Mouse (Mus musculus) layer of hippocampus, postnatal 36 days (tissue): ENCODE measurements around the gene Hspb7. TPM values are rescaled to one million over a fixed set of nuclear protein-coding genes. Genes with fewer than 3 reads are reported as not detected.

Experiments used
- DNase-seq, 2 experiments: peaks; one replicate each; pipeline ENCODE4 v3.0.0; 2022
- total RNA-seq, 2 experiments: library from RNA; stranded (reverse); gene quantifications; 2 replicates each; pipeline ENCODE4 v1.2.3; 2021

Hspb7 gene
- total RNA-seq, 2 experiments from 2014 or later, result not detected

DNA sequence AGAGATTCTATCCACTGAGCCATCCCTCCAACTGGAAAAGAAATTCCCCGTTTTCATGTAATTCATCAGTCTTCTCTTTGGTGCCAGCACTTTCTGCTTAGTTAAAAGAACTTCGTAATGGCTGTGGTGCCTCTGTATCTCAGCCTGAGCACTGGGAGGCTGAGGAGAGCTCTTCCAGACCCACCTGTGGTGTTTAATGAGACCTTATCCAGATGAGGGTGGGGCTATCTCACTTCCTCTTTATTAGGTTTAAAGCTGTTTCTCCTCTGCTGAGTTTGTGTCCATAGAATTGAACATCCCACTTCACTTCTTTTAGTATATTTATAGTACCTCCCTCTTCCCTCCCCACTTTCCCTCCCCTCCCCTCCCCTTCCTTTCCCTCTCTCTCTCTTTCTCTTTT, 30.7 kb downstream of the Hspb7 start:
- no peak for DNase-seq

DNA sequence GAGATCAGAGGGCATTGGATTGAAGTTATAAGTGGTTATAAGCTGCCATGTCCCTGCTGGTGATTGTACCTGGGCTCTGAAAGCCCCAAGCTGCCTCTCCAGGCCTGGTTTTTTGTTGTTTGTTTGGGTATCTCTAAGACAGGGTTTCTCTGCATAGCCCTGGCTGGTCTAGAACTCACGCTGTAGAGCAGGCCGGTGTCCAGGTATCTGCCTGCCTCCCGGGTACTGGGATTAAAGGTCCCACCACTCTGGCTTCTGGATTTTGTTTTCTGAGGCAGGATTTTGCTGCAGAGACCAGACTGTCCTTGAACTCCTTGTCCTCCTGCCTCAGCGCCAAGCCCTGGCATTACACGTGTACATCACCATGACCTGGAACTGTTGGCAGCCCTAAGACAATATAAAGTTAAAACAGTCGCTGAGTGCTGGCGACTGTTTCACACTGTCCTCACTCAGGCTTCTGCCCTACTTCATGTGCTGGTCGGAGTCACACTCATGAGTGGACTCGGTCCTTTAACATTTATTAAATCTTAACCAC, 31.4 kb downstream of the Hspb7 start:
- no peak for DNase-seq

- DNase-seq, result no peak
Measured at GRCm38 (mm10) chr4:141454581-141455350, 34.2 kb downstream of the Hspb7 start.

- no peak for DNase-seq
Measured at GRCm38 (mm10) chr4:141455526-141455925, 34.9 kb downstream of the Hspb7 start.

- DNase-seq, result no peak
Measured at GRCm38 (mm10) chr4:141456193-141456938, 35.8 kb downstream of the Hspb7 start.

DNA sequence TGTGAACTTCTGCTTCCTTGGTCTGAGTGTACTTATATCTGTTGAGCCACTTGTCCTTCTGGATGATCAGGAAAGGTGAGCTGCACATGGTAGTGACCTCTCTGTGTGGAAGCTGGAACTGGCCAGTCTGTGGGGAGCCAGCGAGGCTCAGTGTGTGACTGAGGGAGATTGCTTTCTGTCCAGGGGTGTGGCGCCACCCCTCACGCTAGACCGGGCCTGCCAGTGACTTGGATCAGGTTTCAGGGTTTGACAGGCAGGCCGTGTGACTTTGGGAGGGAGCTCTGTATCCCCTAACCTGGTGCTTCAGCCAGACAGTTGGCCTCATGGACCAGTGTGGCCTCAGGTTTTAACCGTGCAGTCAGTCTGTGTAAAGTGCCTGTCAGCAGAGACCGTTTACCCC, 37.7 kb downstream of the Hspb7 start:
- no peak for DNase-seq

DNA sequence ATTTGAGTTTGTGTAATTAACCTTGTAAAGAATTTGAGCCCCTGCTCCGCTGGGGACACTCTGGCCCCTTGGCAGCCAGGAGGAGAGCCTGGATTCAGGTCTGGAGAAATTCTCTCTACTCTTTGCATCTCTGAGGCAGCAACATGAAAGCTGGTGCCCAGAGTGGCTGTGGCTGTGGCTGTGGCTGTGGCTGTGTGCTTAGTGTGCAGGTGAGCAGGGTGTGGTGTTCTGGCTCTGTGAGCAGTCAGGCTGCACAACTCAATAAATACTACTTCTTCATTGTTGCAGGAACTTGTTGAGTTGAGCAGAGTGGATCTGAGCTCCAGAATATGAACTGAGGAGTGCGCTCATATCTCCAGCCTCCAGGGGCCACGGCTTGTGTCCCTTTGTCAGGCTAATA, 38.3 kb downstream of the Hspb7 start:
- no peak for DNase-seq

GRCm38 (mm10) chr4:141459766-141460165, 39.2 kb downstream of the Hspb7 start:
- DNase-seq, result no peak

- no peak for DNase-seq
Measured at GRCm38 (mm10) chr4:141460481-141460880, 39.9 kb downstream of the Hspb7 start.

GRCm38 (mm10) chr4:141461088-141461487, 40.5 kb downstream of the Hspb7 start:
- DNase-seq, result no peak

DNA sequence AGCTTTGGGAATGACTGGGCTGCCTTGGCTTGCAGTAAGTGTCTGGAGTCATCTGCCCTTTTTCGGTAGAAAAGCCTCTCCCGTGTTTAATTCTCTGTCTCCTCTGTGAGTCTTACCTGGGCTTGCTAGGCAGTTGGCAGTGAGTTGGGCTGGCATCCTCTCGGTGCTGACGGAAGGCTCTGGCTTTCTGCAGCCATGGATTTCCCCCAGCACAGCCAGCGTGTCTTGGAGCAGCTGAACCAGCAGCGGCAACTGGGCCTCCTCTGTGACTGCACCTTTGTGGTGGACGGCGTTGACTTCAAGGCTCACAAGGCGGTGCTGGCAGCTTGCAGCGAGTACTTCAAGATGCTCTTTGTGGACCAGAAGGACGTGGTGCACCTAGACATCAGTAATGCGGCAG, 41.0 kb downstream of the Hspb7 start:
- DNase-seq, result no peak

GRCm38 (mm10) chr4:141463472-141463871, 42.9 kb downstream of the Hspb7 start:
- DNase-seq, result no peak

GRCm38 (mm10) chr4:141464722-141465121, 44.1 kb downstream of the Hspb7 start:
- no peak for DNase-seq

GRCm38 (mm10) chr4:141465512-141466288, 45.1 kb downstream of the Hspb7 start:
- DNase-seq, result no peak

DNA sequence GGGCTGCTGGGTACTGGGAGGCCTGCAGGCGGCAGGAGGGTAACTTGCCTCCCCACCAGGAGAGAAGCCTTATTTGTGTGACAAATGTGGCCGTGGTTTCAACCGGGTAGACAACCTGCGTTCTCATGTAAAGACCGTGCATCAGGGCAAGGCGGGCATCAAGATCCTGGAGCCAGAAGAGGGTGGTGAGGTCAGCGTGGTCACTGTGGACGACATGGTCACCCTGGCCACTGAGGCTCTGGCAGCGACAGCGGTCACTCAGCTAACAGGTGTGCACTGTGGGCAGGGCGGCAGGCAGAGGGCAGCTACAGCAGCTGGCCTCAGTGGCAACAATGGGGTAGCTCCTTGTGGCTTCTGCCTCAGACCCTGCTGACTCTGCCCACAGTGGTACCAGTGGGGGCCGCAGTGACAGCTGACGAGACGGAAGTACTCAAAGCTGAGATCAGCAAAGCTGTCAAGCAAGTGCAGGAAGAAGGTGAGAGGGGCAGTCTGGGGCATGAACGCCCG, 45.8 kb downstream of the Hspb7 start:
- DNase-seq, result no peak

GRCm38 (mm10) chr4:141466844-141467580, 46.4 kb downstream of the Hspb7 start:
- DNase-seq, result no peak

- no peak for DNase-seq
Measured at GRCm38 (mm10) chr4:141467581-141467927, 47.0 kb downstream of the Hspb7 start.

GRCm38 (mm10) chr4:141468576-141468975, 48.0 kb downstream of the Hspb7 start:
- no peak for DNase-seq

- DNase-seq, result no peak
Measured at GRCm38 (mm10) chr4:141469343-141469742, 48.8 kb downstream of the Hspb7 start.

- no peak for DNase-seq
Measured at GRCm38 (mm10) chr4:141471491-141471890, 50.9 kb downstream of the Hspb7 start.

DNA sequence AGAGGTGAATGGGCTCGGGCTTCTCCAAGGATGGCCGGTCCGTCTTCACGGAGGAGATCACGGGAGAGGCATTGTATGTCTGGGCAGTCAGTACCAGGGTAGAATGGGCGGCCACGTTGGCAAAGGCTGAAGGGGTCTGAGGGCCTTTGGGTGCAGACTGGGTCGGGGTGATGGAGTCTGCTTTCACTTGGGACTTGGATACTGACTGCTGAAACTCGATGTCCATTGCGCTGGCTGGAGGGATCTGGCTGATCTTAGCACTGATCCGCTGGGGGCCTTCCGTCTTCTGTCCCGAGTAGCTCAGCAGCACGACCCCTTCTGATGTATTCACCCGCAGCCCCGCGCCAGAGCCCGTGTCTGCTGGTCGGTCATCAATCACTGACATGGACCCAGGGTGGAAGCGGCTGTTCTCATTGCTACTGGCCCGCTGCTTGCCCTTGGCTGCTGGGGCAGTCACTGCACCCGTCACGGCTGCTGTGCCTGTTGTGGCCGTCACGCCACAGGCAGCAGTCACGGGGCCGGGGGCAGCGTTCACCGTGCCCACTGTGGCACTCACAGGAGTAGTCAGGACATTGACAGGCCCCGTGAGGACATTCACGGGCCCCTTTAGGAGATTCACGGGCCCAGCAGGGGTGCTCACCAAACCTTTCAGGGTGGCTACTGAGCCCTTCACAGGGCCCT, 52.2 kb downstream of the Hspb7 start:
- no peak for DNase-seq
